Mouse (Mus musculus): ENCODE measurements at regions not wholly inside any gene's neighbourhood (a gene's known extent, or its start where the extent isn't known, plus 50 kb on each side); places are given as distances from the start of the nearest gene placed in this dataset.

GRCm38 (mm10) chr2:131678484-131678883 lies 116.4 kb upstream of the Adra1d start:
- DNase-seq (ENCODE audit: extremely low spot score, low read depth, low spot score), result no peak

GRCm38 (mm10) chr2:131676736-131677135 lies 114.7 kb upstream of the Adra1d start:
- DNase-seq (ENCODE audit: extremely low spot score, low read depth, low spot score), result no peak

- DNase-seq (ENCODE audit: extremely low spot score, low read depth, low spot score), result no peak
Measured at GRCm38 (mm10) chr2:131674872-131675271, 112.8 kb upstream of the Adra1d start.

GRCm38 (mm10) chr2:131673351-131673750 lies 111.3 kb upstream of the Adra1d start:
- no peak for DNase-seq (ENCODE audit: extremely low spot score, low read depth, low spot score)

GRCm38 (mm10) chr2:131672646-131673045 lies 110.6 kb upstream of the Adra1d start:
- DNase-seq (ENCODE audit: extremely low spot score, low read depth, low spot score), result no peak

- no peak for DNase-seq (ENCODE audit: extremely low spot score, low read depth, low spot score)
Measured at GRCm38 (mm10) chr2:131672223-131672622, 110.1 kb upstream of the Adra1d start.

- DNase-seq (ENCODE audit: extremely low spot score, low read depth, low spot score), result no peak
Measured at GRCm38 (mm10) chr2:131670876-131671275, 108.8 kb upstream of the Adra1d start.

GRCm38 (mm10) chr2:131667874-131668273 lies 105.8 kb upstream of the Adra1d start:
- no peak for DNase-seq (ENCODE audit: extremely low spot score, low read depth, low spot score)

- no peak for DNase-seq (ENCODE audit: extremely low spot score, low read depth, low spot score)
Measured at GRCm38 (mm10) chr2:131666841-131667364, 104.8 kb upstream of the Adra1d start.

- no peak for DNase-seq (ENCODE audit: extremely low spot score, low read depth, low spot score)
Measured at GRCm38 (mm10) chr2:131664575-131664974, 102.5 kb upstream of the Adra1d start.

- no peak for DNase-seq (ENCODE audit: extremely low spot score, low read depth, low spot score)
Measured at GRCm38 (mm10) chr2:131663199-131663809, 101.2 kb upstream of the Adra1d start.

- no peak for DNase-seq (ENCODE audit: extremely low spot score, low read depth, low spot score)
Measured at GRCm38 (mm10) chr2:131652197-131652596, 90.1 kb upstream of the Adra1d start.

GRCm38 (mm10) chr2:131650611-131651153 lies 88.6 kb upstream of the Adra1d start:
- no peak for DNase-seq (ENCODE audit: extremely low spot score, low read depth, low spot score)

GRCm38 (mm10) chr2:131644166-131644858 lies 82.2 kb upstream of the Adra1d start:
- DNase-seq (ENCODE audit: extremely low spot score, low read depth, low spot score), result no peak

GRCm38 (mm10) chr2:131642456-131642855 lies 80.4 kb upstream of the Adra1d start:
- no peak for DNase-seq (ENCODE audit: extremely low spot score, low read depth, low spot score)

GRCm38 (mm10) chr2:131638996-131639605 lies 77.0 kb upstream of the Adra1d start:
- no peak for DNase-seq (ENCODE audit: extremely low spot score, low read depth, low spot score)

GRCm38 (mm10) chr2:131635791-131636190 lies 73.7 kb upstream of the Adra1d start:
- DNase-seq (ENCODE audit: extremely low spot score, low read depth, low spot score), result no peak

GRCm38 (mm10) chr2:131617916-131618315 lies 55.8 kb upstream of the Adra1d start:
- no peak for DNase-seq (ENCODE audit: extremely low spot score, low read depth, low spot score)

GRCm38 (mm10) chr2:131612486-131612885 lies 50.4 kb upstream of the Adra1d start:
- DNase-seq (ENCODE audit: extremely low spot score, low read depth, low spot score), result no peak

Data from hindlimb bud, embryonic 11.5 days (tissue).